Mouse (Mus musculus) intestine, postnatal 0 days (tissue): ENCODE data around the gene Diaph3. TPM values are rescaled to one million over a fixed set of nuclear protein-coding genes. Genes with fewer than 3 reads are reported as not detected.

Source experiments
- ATAC-seq: fragments of 200-750 bp; cut with Nextera tagmentation; 2 replicates; pipeline ENCODE4 v1.8.0; 2017; ENCODE audit warnings: mild to moderate bottlenecking, moderate TSS enrichment, moderate library complexity
- H3K27ac ChIP-seq: fragments of 300-500 bp; sonication (generic); 2 replicates; pipeline ENCODE4 v1.5.1; 2014; ENCODE audit warnings: mild to moderate bottlenecking, low read depth, low read length, moderate library complexity
- H3K27me3 ChIP-seq: fragments of 300-500 bp; sonication (generic); replicated peaks from 2 replicates; pipeline ENCODE4 v1.6.1; 2014; ENCODE audit warnings: low read length, mixed read lengths; ENCODE audit not compliant: control insufficient read depth, insufficient read depth
- H3K36me3 ChIP-seq: fragments of 300-500 bp; sonication (generic); 2 replicates; pipeline ENCODE4 v1.6.1; 2014; ENCODE audit warnings: mild to moderate bottlenecking, moderate library complexity; ENCODE audit not compliant: control insufficient read depth, insufficient read depth
- H3K4me1 ChIP-seq: fragments of 300-500 bp; sonication (generic); replicated peaks from 2 replicates; pipeline ENCODE4 v1.6.1; 2014; ENCODE audit warnings: antibody characterized with exemption, low read length, mixed read lengths; ENCODE audit not compliant: control insufficient read depth, insufficient read depth
- H3K4me2 ChIP-seq: fragments of 300-500 bp; sonication (generic); replicated peaks from 2 replicates; pipeline ENCODE4 v1.6.1; 2014; ENCODE audit warnings: low read depth, mild to moderate bottlenecking, moderate library complexity
- H3K4me3 ChIP-seq: fragments of 300-500 bp; sonication (generic); 2 replicates; pipeline ENCODE4 v1.5.1; 2014; ENCODE audit warnings: low read depth, low read length
- H3K9ac ChIP-seq: fragments of 300-500 bp; sonication (generic); 2 replicates; pipeline ENCODE4 v1.6.1; 2014; ENCODE audit warnings: mild to moderate bottlenecking, low read depth, low read length
- H3K9me3 ChIP-seq: fragments of 300-500 bp; sonication (generic); 2 replicates; pipeline ENCODE4 v1.6.1; 2016; ENCODE audit warnings: mixed run types; ENCODE audit not compliant: control insufficient read depth
- CTCF ChIP-seq: sonication (generic); IDR thresholded peaks from 2 replicates; pipeline ENCODE4 v1.5.1; 2016; ENCODE audit warnings: low read depth, mild to moderate bottlenecking, control low read depth, antibody characterized with exemption, moderate library complexity
- WGBS: fragments of 180-500 bp; shearing (Covaris S2); extraction: QIAGEN DNeasy Blood & Tissue Kit; methylation state at CpG from one replicate; pipeline ENCODE4 v1.1.7; 2014; 5-methylcytosine and 5-hydroxymethylcytosine counted together
- polyA plus RNA-seq: library from polyadenylated mRNA; unstranded; fragments of >200 nt; fragmentation: Nextera tagmentation; extraction: Ambion mirVana; gene quantifications from 2 replicates; pipeline ENCODE4 v1.2.1, GENCODE M21; 2015

The Diaph3 gene
- polyA plus RNA-seq, 1 experiment from 2014 or later: 2.6 TPM

- Histone ChIP-seq H3K9ac (no peak overlapping the region), H3K4me3 (no peak overlapping the region), H3K9me3 (no peaks in the 10 kb centered on the region), H3K4me2 (no peak overlapping the region), H3K27ac (no peak overlapping the region), H3K36me3 (0 out of 2 replicates have a peak, but pooled peaks cover 3% of the 10 kb centered on the region), H3K4me1 (no peaks in the 10 kb centered on the region), H3K27me3 (no peaks in the 10 kb centered on the region)
- no peak for TF ChIP-seq CTCF
- ATAC-seq: no peak
- WGBS: 78% methylated on average over 1 of the region's 1 CpGs
These were observed 189.9 kb downstream of the Diaph3 start for GRCm38 (mm10) chr14:86951169-86951568.

GRCm38 (mm10) chr14:86937953-86938352 is 203.1 kb downstream of the Diaph3 start:
- Histone ChIP-seq H3K4me2 (no peak overlapping the region), H3K9me3 (no peaks in the 10 kb centered on the region), H3K9ac (no peak overlapping the region), H3K4me1 (no peaks in the 10 kb centered on the region), H3K27me3 (no peaks in the 10 kb centered on the region), H3K36me3 (no peaks in the 10 kb centered on the region), H3K27ac (no peak overlapping the region), H3K4me3 (no peak overlapping the region)
- WGBS: 86% methylated on average over 2 of the region's 2 CpGs
- TF ChIP-seq CTCF: no peak
- no peak for ATAC-seq

- Histone ChIP-seq H3K4me3 (no peak overlapping the region), H3K27me3 (no peaks in the 10 kb centered on the region), H3K4me1 (no peaks in the 10 kb centered on the region), H3K9ac (no peak overlapping the region), H3K36me3 (no peaks in the 10 kb centered on the region), H3K9me3 (no peaks in the 10 kb centered on the region), H3K4me2 (no peak overlapping the region), H3K27ac (no peak overlapping the region)
- ATAC-seq: no peak
- WGBS: 75% methylated on average over 3 of the region's 3 CpGs
- TF ChIP-seq CTCF: no peak
These were observed 204.6 kb downstream of the Diaph3 start for GRCm38 (mm10) chr14:86936424-86936823.

- Histone ChIP-seq H3K4me2 (no peak overlapping the region), H3K9me3 (no peaks in the 10 kb centered on the region), H3K27ac (no peak overlapping the region), H3K36me3 (no peaks in the 10 kb centered on the region), H3K4me3 (no peak overlapping the region), H3K9ac (no peak overlapping the region), H3K27me3 (no peaks in the 10 kb centered on the region), H3K4me1 (no peaks in the 10 kb centered on the region)
- no peak for ATAC-seq
- TF ChIP-seq CTCF: no peak
- 85% methylated on average over 4 of the region's 4 CpGs for WGBS
These were observed 210.3 kb downstream of the Diaph3 start for GRCm38 (mm10) chr14:86930763-86931162.

- Histone ChIP-seq H3K36me3 (no peaks in the 10 kb centered on the region), H3K27ac (no peak overlapping the region), H3K27me3 (no peaks in the 10 kb centered on the region), H3K9me3 (no peaks in the 10 kb centered on the region), H3K4me2 (no peak overlapping the region), H3K4me3 (no peak overlapping the region), H3K4me1 (no peaks in the 10 kb centered on the region), H3K9ac (no peak overlapping the region)
- ATAC-seq: no peak
- 88% methylated on average over 7 of the region's 7 CpGs for WGBS
- TF ChIP-seq CTCF: no peak
These were observed 214.2 kb downstream of the Diaph3 start for GRCm38 (mm10) chr14:86926827-86927226.

GRCm38 (mm10) chr14:86898898-86899297 is 242.1 kb downstream of the Diaph3 start:
- peak; percentile 56 for TF ChIP-seq CTCF
- Histone ChIP-seq H3K36me3 (no peaks in the 10 kb centered on the region), H3K4me1 (no peaks in the 10 kb centered on the region), H3K4me3 (no peak overlapping the region), H3K4me2 (no peak overlapping the region), H3K27me3 (no peaks in the 10 kb centered on the region), H3K9ac (no peak overlapping the region), H3K9me3 (no peaks in the 10 kb centered on the region), H3K27ac (no peak overlapping the region)
- no peak for ATAC-seq
